Mouse (Mus musculus): ENCODE data around the gene Ezr.

- TF ChIP-seq CTCF (IDR thresholded peaks at IDR 0.05; ENCODE audit: extremely low read depth, insufficient read length, insufficient replicate concordance, low read depth, low read length) (no peak), POLR2A (IDR thresholded peaks at IDR 0.05; ENCODE audit: low read depth, low read length) (no peak)
These were observed 3.0 kb downstream of the Ezr start for GRCm38 (mm10) chr17:6779632-6780031.
